Mouse (Mus musculus): ENCODE results near the gene Ten1. TPM values are rescaled to one million over a fixed set of nuclear protein-coding genes. Genes with fewer than 3 reads are reported as not detected.

Ten1 gene
- polyA plus RNA-seq, 1 experiment from 2014 or later, result 87.6 TPM

- Histone ChIP-seq H3K27ac (no peak overlapping the region), H3K4me3 (no peak overlapping the region), H3K9me3 (no peaks in the 10 kb centered on the region), H3K36me3 (peaks cover 94% of the 10 kb centered on the region), H3K4me1 (no peaks in the 10 kb centered on the region), H3K27me3 (ENCODE audit: insufficient read depth, poor library complexity, severe bottlenecking) (no peaks in the 10 kb centered on the region)
- DNase-seq (ENCODE audit: low spot score), result no peak
- 81% methylated on average over 7 of the region's 7 CpGs for WGBS
These were observed 22.6 kb upstream of the Ten1 start for GRCm38 (mm10) chr11:116176010-116176409.

GRCm38 (mm10) chr11:116178411-116179121 lies 20.1 kb upstream of the Ten1 start:
- H3K9me3 ChIP-seq, result no peaks in the 10 kb centered on the region
- peaks cover 89% of the 10 kb centered on the region for H3K36me3 ChIP-seq
- no peak overlapping the region for H3K4me3 ChIP-seq
- DNase-seq (ENCODE audit: low spot score), result no peak
- WGBS, result 89% methylated on average over 20 of the region's 20 CpGs
- no peaks in the 10 kb centered on the region for H3K4me1 ChIP-seq
- H3K27me3 ChIP-seq (ENCODE audit: insufficient read depth, poor library complexity, severe bottlenecking), result no peaks in the 10 kb centered on the region
- no peak overlapping the region for H3K27ac ChIP-seq

GRCm38 (mm10) chr11:116185836-116186235 lies 12.8 kb upstream of the Ten1 start:
- peaks cover 12% of the 10 kb centered on the region; the same call in 1 of the 2 replicates for H3K4me1 ChIP-seq
- H3K4me3 ChIP-seq, result no peak overlapping the region
- H3K27ac ChIP-seq, result no peak overlapping the region
- H3K9me3 ChIP-seq, result no peaks in the 10 kb centered on the region
- 86% methylated on average over 3 of the region's 3 CpGs for WGBS
- DNase-seq (ENCODE audit: low spot score), result no peak
- H3K36me3 ChIP-seq, result peaks cover 69% of the 10 kb centered on the region
- no peaks in the 10 kb centered on the region for H3K27me3 ChIP-seq (ENCODE audit: insufficient read depth, poor library complexity, severe bottlenecking)

- H3K27ac ChIP-seq, result no peak overlapping the region
- no peak overlapping the region for H3K4me3 ChIP-seq
- no peaks in the 10 kb centered on the region for H3K27me3 ChIP-seq (ENCODE audit: insufficient read depth, poor library complexity, severe bottlenecking)
- H3K9me3 ChIP-seq, result no peaks in the 10 kb centered on the region
- 95% methylated on average over 11 of the region's 11 CpGs for WGBS
- no peak for DNase-seq (ENCODE audit: low spot score)
- peaks cover 71% of the 10 kb centered on the region for H3K36me3 ChIP-seq
- H3K4me1 ChIP-seq, result peaks cover 12% of the 10 kb centered on the region; the same call in 1 of the 2 replicates
These were observed 12.3 kb upstream of the Ten1 start for GRCm38 (mm10) chr11:116186360-116186759.

- no peak overlapping the region for H3K27ac ChIP-seq
- WGBS, result 52% methylated on average over 11 of the region's 11 CpGs
- no peak overlapping the region for H3K4me3 ChIP-seq
- no peaks in the 10 kb centered on the region for H3K27me3 ChIP-seq (ENCODE audit: insufficient read depth, poor library complexity, severe bottlenecking)
- no peaks in the 10 kb centered on the region for H3K9me3 ChIP-seq
- peaks cover 12% of the 10 kb centered on the region; the same call in 1 of the 2 replicates for H3K4me1 ChIP-seq
- H3K36me3 ChIP-seq, result peaks cover 64% of the 10 kb centered on the region
- no peak for DNase-seq (ENCODE audit: low spot score)
These were observed 11.3 kb upstream of the Ten1 start for GRCm38 (mm10) chr11:116187226-116187930.

GRCm38 (mm10) chr11:116194619-116195018 lies 4.0 kb upstream of the Ten1 start:
- DNase-seq (ENCODE audit: low spot score), result no peak
- H3K4me3 ChIP-seq, result no peak overlapping the region
- H3K27me3 ChIP-seq (ENCODE audit: insufficient read depth, poor library complexity, severe bottlenecking), result no peaks in the 10 kb centered on the region
- no peaks in the 10 kb centered on the region for H3K9me3 ChIP-seq
- peaks cover 15% of the 10 kb centered on the region for H3K4me1 ChIP-seq
- H3K36me3 ChIP-seq, result peaks cover 38% of the 10 kb centered on the region
- 86% methylated on average over 8 of the region's 8 CpGs for WGBS
- H3K27ac ChIP-seq, result no peak overlapping the region

- peaks cover 33% of the 10 kb centered on the region for H3K36me3 ChIP-seq
These were observed 3.4 kb upstream of the Ten1 start for GRCm38 (mm10) chr11:116195252-116195651.

GRCm38 (mm10) chr11:116196336-116196735 lies 2.3 kb upstream of the Ten1 start:
- no peak for DNase-seq (ENCODE audit: low spot score)
- 86% methylated on average over 3 of the region's 3 CpGs for WGBS
- no peaks in the 10 kb centered on the region for H3K9me3 ChIP-seq

More at GRCm38 (mm10) chr11:116195252-116195651, 3.4 kb upstream of the Ten1 start:
- no peak for DNase-seq (ENCODE audit: low spot score)
- no peak overlapping the region for H3K4me3 ChIP-seq
- H3K27ac ChIP-seq, result no peak overlapping the region
- peaks cover 16% of the 10 kb centered on the region for H3K4me1 ChIP-seq
- H3K27me3 ChIP-seq (ENCODE audit: insufficient read depth, poor library complexity, severe bottlenecking), result no peaks in the 10 kb centered on the region
- no peaks in the 10 kb centered on the region for H3K9me3 ChIP-seq
- 61% methylated on average over 5 of the region's 5 CpGs for WGBS

GRCm38 (mm10) chr11:116196866-116197583 lies 1.6 kb upstream of the Ten1 start:
- H3K4me3 ChIP-seq, result no peak overlapping the region
- 93% methylated on average over 18 of the region's 18 CpGs for WGBS
- H3K27ac ChIP-seq, result no peak overlapping the region

More at GRCm38 (mm10) chr11:116196336-116196735, 2.3 kb upstream of the Ten1 start:
- peaks cover 16% of the 10 kb centered on the region for H3K4me1 ChIP-seq
- peaks cover 24% of the 10 kb centered on the region for H3K36me3 ChIP-seq
- no peak overlapping the region for H3K27ac ChIP-seq
- no peaks in the 10 kb centered on the region for H3K27me3 ChIP-seq (ENCODE audit: insufficient read depth, poor library complexity, severe bottlenecking)
- no peak overlapping the region for H3K4me3 ChIP-seq

GRCm38 (mm10) chr11:116197584-116197906 lies 1.1 kb upstream of the Ten1 start:
- H3K9me3 ChIP-seq, result no peaks in the 10 kb centered on the region
- H3K4me3 ChIP-seq, result peak overlapping the region; percentile 78; the same call in 1 of the 2 replicates
- DNase-seq (ENCODE audit: low spot score), result no peak
- WGBS, result 89% methylated on average over 6 of the region's 6 CpGs
- peak overlapping the region; percentile 99; the same call in 1 of the 2 replicates for H3K27ac ChIP-seq
- no peaks in the 10 kb centered on the region for H3K27me3 ChIP-seq (ENCODE audit: insufficient read depth, poor library complexity, severe bottlenecking)
- peaks cover 16% of the 10 kb centered on the region for H3K4me1 ChIP-seq
- H3K36me3 ChIP-seq, result peaks cover 23% of the 10 kb centered on the region

More at GRCm38 (mm10) chr11:116196866-116197583, 1.6 kb upstream of the Ten1 start:
- DNase-seq (ENCODE audit: low spot score), result no peak
- Histone ChIP-seq H3K4me1 (peaks cover 16% of the 10 kb centered on the region), H3K27me3 (ENCODE audit: insufficient read depth, poor library complexity, severe bottlenecking) (no peaks in the 10 kb centered on the region), H3K36me3 (peaks cover 23% of the 10 kb centered on the region), H3K9me3 (no peaks in the 10 kb centered on the region)

- DNase-seq (ENCODE audit: low spot score), result no peak
- Histone ChIP-seq H3K36me3 (peaks cover 23% of the 10 kb centered on the region), H3K4me1 (peaks cover 16% of the 10 kb centered on the region), H3K27me3 (ENCODE audit: insufficient read depth, poor library complexity, severe bottlenecking) (no peaks in the 10 kb centered on the region), H3K9me3 (no peaks in the 10 kb centered on the region), H3K4me3 (peak overlapping the region; percentile 78), H3K27ac (peak overlapping the region; percentile 99)
- 21% methylated on average over 13 of the region's 13 CpGs for WGBS
These were observed 523 bp upstream of the Ten1 start for GRCm38 (mm10) chr11:116198132-116198531.

GRCm38 (mm10) chr11:116201151-116201550 lies 2.5 kb downstream of the Ten1 start:
- no peaks in the 10 kb centered on the region for H3K27me3 ChIP-seq (ENCODE audit: insufficient read depth, poor library complexity, severe bottlenecking)
- H3K4me1 ChIP-seq, result peaks cover 12% of the 10 kb centered on the region
- no peak overlapping the region for H3K27ac ChIP-seq
- H3K9me3 ChIP-seq, result no peaks in the 10 kb centered on the region
- H3K4me3 ChIP-seq, result no peak overlapping the region
- WGBS, result 92% methylated on average over 2 of the region's 2 CpGs
- peaks cover 35% of the 10 kb centered on the region for H3K36me3 ChIP-seq
- no peak for DNase-seq (ENCODE audit: low spot score)

GRCm38 (mm10) chr11:116203150-116203549 lies 4.5 kb downstream of the Ten1 start:
- Histone ChIP-seq H3K4me3 (no peak overlapping the region), H3K36me3 (peaks cover 35% of the 10 kb centered on the region), H3K27ac (no peak overlapping the region), H3K27me3 (ENCODE audit: insufficient read depth, poor library complexity, severe bottlenecking) (no peaks in the 10 kb centered on the region), H3K9me3 (no peaks in the 10 kb centered on the region), H3K4me1 (peaks cover 3% of the 10 kb centered on the region)
- WGBS, result 97% methylated on average over 3 of the region's 3 CpGs
- no peak for DNase-seq (ENCODE audit: low spot score)

Measured in heart, embryonic 10.5 days (tissue).